Mouse (Mus musculus): ENCODE data around the gene Ace3. TPM values are rescaled to one million over a fixed set of nuclear protein-coding genes. Genes with fewer than 3 reads are reported as not detected.

The Ace3 gene
- not detected for polyA plus RNA-seq (2014; fragmentation: Illumina TruSeq; extraction: RNeasy Lipid Tissue Mini Kit (QIAGEN cat#74804))

GRCm38 (mm10) chr11:105994375-105994774, at the start of gene Ace3:
Gene Ace3, plus strand, starts transcription at chr11:105994675.

GRCm38 (mm10) chr11:105952911-105953386, 41.5 kb upstream of the Ace3 start, which contains the start of gene Cyb561:
Gene Cyb561, minus strand, starts transcription at chr11:105953336.

GRCm38 (mm10) chr11:105967741-105968574, 26.5 kb upstream of the Ace3 start, which contains the start of gene Ace:
Gene Ace, plus strand, starts transcription at chr11:105967945.

GRCm38 (mm10) chr11:106007821-106008220, 13.3 kb downstream of the Ace3 start, which contains the start of gene Kcnh6:
Gene Kcnh6, plus strand, starts transcription at chr11:106008124.

GRCm38 (mm10) chr11:106036548-106037417, 42.3 kb downstream of the Ace3 start, which contains the start of gene Dcaf7:
Gene Dcaf7, plus strand, starts transcription at chr11:106036872.

Other genes with a start within 250 kb of the Ace3 start
- 6.7 TPM for gene Cyb561, start 41.3 kb upstream of the Ace3 start, polyA plus RNA-seq (2014; fragmentation: Illumina TruSeq; extraction: RNeasy Lipid Tissue Mini Kit (QIAGEN cat#74804))
- 5.1 TPM for gene Ace, start 26.7 kb upstream of the Ace3 start, polyA plus RNA-seq (2014; fragmentation: Illumina TruSeq; extraction: RNeasy Lipid Tissue Mini Kit (QIAGEN cat#74804))
- not detected for gene Kcnh6, start 13.4 kb downstream of the Ace3 start, polyA plus RNA-seq (2014; fragmentation: Illumina TruSeq; extraction: RNeasy Lipid Tissue Mini Kit (QIAGEN cat#74804))
- 49.1 TPM for gene Dcaf7, start 42.2 kb downstream of the Ace3 start, polyA plus RNA-seq (2014; fragmentation: Illumina TruSeq; extraction: RNeasy Lipid Tissue Mini Kit (QIAGEN cat#74804))
- gene Taco1, start 71.4 kb downstream of the Ace3 start, polyA plus RNA-seq (2014; fragmentation: Illumina TruSeq; extraction: RNeasy Lipid Tissue Mini Kit (QIAGEN cat#74804)): 6.9 TPM
- gene Map3k3, start 89.9 kb downstream of the Ace3 start, polyA plus RNA-seq (2014; fragmentation: Illumina TruSeq; extraction: RNeasy Lipid Tissue Mini Kit (QIAGEN cat#74804)): 10.9 TPM
- gene Gm10840, start 166.2 kb downstream of the Ace3 start, polyA plus RNA-seq (2014; fragmentation: Illumina TruSeq; extraction: RNeasy Lipid Tissue Mini Kit (QIAGEN cat#74804)): not detected
- gene Limd2, start 166.2 kb downstream of the Ace3 start, polyA plus RNA-seq (2014; fragmentation: Illumina TruSeq; extraction: RNeasy Lipid Tissue Mini Kit (QIAGEN cat#74804)): 2.9 TPM
- 13.3 TPM for gene Strada, start 207.5 kb downstream of the Ace3 start, polyA plus RNA-seq (2014; fragmentation: Illumina TruSeq; extraction: RNeasy Lipid Tissue Mini Kit (QIAGEN cat#74804))
- 161 TPM for gene Ccdc47, start 221.7 kb downstream of the Ace3 start, polyA plus RNA-seq (2014; fragmentation: Illumina TruSeq; extraction: RNeasy Lipid Tissue Mini Kit (QIAGEN cat#74804))
- gene Ddx42, start 222.3 kb downstream of the Ace3 start, polyA plus RNA-seq (2014; fragmentation: Illumina TruSeq; extraction: RNeasy Lipid Tissue Mini Kit (QIAGEN cat#74804)): 70.3 TPM